Mouse (Mus musculus) midbrain, postnatal 0 days (tissue): ENCODE data around the gene Usp13. TPM values are rescaled to one million over a fixed set of nuclear protein-coding genes. Genes with fewer than 3 reads are reported as not detected.

ENCODE experiments used
- ATAC-seq: fragments of 200-750 bp; cut with Nextera tagmentation; 2 replicates; pipeline ENCODE4 v1.8.0; 2017; ENCODE audit warnings: moderate number of reproducible peaks, mild to moderate bottlenecking, moderate TSS enrichment, moderate library complexity; ENCODE audit not compliant: low FRiP score
- DNase-seq: peaks from one replicate; pipeline ENCODE4 v3.0.0-alpha.2; 2015; ENCODE audit warnings: low spot score
- H3K27ac ChIP-seq: fragments of 300-500 bp; sonication (generic); 2 replicates; pipeline ENCODE4 v1.5.1; 2014; ENCODE audit warnings: low read depth, mild to moderate bottlenecking, low read length, mixed read lengths
- H3K27me3 ChIP-seq: fragments of 300-500 bp; sonication (generic); 2 replicates; pipeline ENCODE4 v1.6.1; 2014; ENCODE audit warnings: low read length, control low read depth, mixed read lengths; ENCODE audit not compliant: insufficient read depth
- H3K36me3 ChIP-seq: fragments of 300-500 bp; sonication (generic); 2 replicates; pipeline ENCODE4 v1.6.1; 2014; ENCODE audit warnings: low read length, control low read depth, mixed read lengths; ENCODE audit not compliant: insufficient read depth
- H3K4me1 ChIP-seq: fragments of 300-500 bp; sonication (generic); 2 replicates; pipeline ENCODE4 v1.6.1; 2014; ENCODE audit warnings: mild to moderate bottlenecking, control low read depth, antibody characterized with exemption, low read length, mixed read lengths; ENCODE audit not compliant: insufficient read depth
- H3K4me2 ChIP-seq: fragments of 300-500 bp; sonication (generic); 2 replicates; pipeline ENCODE4 v1.6.1; 2014; ENCODE audit warnings: low read depth, mild to moderate bottlenecking, low read length, mixed read lengths; ENCODE audit not compliant: poor library complexity, severe bottlenecking
- H3K4me3 ChIP-seq: fragments of 300-500 bp; sonication (generic); 2 replicates; pipeline ENCODE4 v1.5.1; 2014; ENCODE audit warnings: low read depth, mild to moderate bottlenecking, low read length, moderate library complexity
- H3K9ac ChIP-seq: fragments of 300-500 bp; sonication (generic); replicated peaks from 2 replicates; pipeline ENCODE4 v1.6.1; 2014; ENCODE audit warnings: mild to moderate bottlenecking, low read length, moderate library complexity, mixed read lengths; ENCODE audit not compliant: poor library complexity, severe bottlenecking
- H3K9me3 ChIP-seq: fragments of 300-500 bp; sonication (generic); 2 replicates; pipeline ENCODE4 v1.6.1; 2016; ENCODE audit warnings: low read length, control low read depth
- CTCF ChIP-seq: IDR thresholded peaks from 2 replicates; pipeline ENCODE4 v1.5.1; 2016; ENCODE audit warnings: antibody characterized with exemption, mild to moderate bottlenecking
- WGBS: fragments of 180-500 bp; shearing (Covaris S2); extraction: QIAGEN DNeasy Blood & Tissue Kit; methylation state at CpG from one replicate; pipeline ENCODE4 v1.1.7; 2014; 5-methylcytosine and 5-hydroxymethylcytosine counted together
- polyA plus RNA-seq: library from polyadenylated mRNA; unstranded; fragments of >200 nt; fragmentation: Nextera tagmentation; extraction: Ambion mirVana; gene quantifications from 2 replicates; pipeline ENCODE4 v1.2.1, GENCODE M21; 2015
- total RNA-seq: library from RNA; depleted of rRNA; stranded (reverse); fragments of >200 nt; gene quantifications from 2 replicates; pipeline ENCODE4 v1.2.3, GENCODE M21; 2014

The Usp13 gene
- total and polyA plus RNA-seq, 2 experiments from 2014 or later, result 14.6 TPM

DNA sequence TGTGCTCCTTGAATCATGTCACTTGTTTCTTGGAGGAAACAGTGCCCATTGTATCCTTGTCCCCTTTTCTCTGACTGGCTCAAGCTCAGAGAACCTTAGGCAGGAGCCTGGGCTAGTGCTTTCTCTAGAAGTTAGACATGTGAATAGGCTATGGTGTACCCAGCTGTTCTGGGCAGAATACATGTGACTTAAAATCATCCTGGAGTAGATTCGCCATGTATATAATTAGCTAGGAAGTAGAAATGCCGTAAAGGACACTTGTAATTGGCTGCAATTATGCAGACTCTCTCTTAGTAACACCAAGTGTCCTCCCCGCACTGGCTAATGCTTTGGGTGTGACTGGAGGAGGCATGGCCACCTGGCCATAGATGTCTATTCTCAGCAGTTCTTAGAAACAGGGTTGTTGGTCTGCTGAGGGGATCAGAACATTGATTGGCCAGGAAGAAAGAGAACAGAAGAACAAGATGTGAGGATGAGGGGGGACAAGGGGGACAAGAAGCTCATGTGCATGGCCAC lies 8.7 kb downstream of the Usp13 start:
- no peak for TF ChIP-seq CTCF
- Histone ChIP-seq H3K4me1 (no peaks in the 10 kb centered on the region), H3K4me3 (no peak overlapping the region), H3K9ac (no peak overlapping the region), H3K36me3 (no peaks in the 10 kb centered on the region), H3K4me2 (no peak overlapping the region), H3K27ac (no peak overlapping the region), H3K27me3 (no peaks in the 10 kb centered on the region), H3K9me3 (no peaks in the 10 kb centered on the region)
- WGBS, result 94% methylated on average over 3 of the region's 3 CpGs
- no peak for DNase-seq
- ATAC-seq, result no peak

DNA sequence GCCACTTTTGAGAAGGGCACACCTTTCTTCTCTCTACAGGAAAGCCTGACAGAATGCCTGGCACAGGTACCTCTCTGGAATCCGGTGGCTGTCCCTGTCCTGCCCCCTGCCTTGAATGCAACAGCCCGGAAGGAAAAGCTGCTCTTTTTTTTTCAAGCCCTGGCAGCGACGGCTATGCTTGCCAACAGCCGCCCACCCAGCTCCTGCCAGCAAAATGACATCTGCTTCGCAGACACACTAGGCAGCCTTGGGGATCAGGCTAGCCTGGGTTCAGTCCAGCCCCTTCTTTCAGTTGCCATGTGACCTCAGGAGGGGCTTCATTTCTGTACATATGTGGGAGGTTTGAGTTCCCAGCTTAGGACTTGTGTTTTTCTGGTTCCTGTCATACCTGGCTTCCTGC lies 9.4 kb downstream of the Usp13 start:
- 60% methylated on average over 6 of the region's 6 CpGs for WGBS
- ATAC-seq, result 0 out of 2 replicates have a peak, but pooled peaks have one; percentile 42
- H3K27me3 ChIP-seq, result no peaks in the 10 kb centered on the region
- H3K4me3 ChIP-seq, result no peak overlapping the region
- TF ChIP-seq CTCF, result no peak
- no peak overlapping the region for H3K9ac ChIP-seq
- no peak overlapping the region for H3K27ac ChIP-seq
- H3K9me3 ChIP-seq, result no peaks in the 10 kb centered on the region
- no peaks in the 10 kb centered on the region for H3K36me3 ChIP-seq
- no peaks in the 10 kb centered on the region for H3K4me1 ChIP-seq
- H3K4me2 ChIP-seq, result no peak overlapping the region
- DNase-seq, result peak; percentile 70

DNA sequence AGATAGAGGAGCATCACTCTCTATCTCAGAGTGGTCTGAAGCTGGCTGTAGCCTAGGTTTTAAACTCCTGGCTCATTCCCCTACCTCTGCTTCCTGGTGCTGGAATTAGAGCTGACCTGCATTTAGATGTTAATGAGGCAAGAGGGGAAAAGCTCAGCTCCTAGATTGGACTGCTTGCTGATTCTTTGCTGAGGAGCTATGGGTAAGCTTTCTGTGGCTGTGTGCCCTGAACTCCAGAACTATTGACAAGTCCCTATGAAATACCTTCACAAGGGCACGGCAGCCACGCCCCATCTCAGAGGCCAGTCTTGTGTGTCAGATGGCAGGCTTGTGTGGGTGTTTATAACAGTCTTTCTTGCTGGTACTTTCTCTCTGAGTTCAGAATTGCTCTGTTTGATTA lies 16.5 kb downstream of the Usp13 start:
- Histone ChIP-seq H3K4me2 (no peak overlapping the region), H3K27me3 (no peaks in the 10 kb centered on the region), H3K4me1 (no peaks in the 10 kb centered on the region), H3K9ac (no peak overlapping the region), H3K27ac (no peak overlapping the region), H3K4me3 (no peak overlapping the region), H3K9me3 (no peaks in the 10 kb centered on the region), H3K36me3 (0 out of 2 replicates have a peak, but pooled peaks cover 6% of the 10 kb centered on the region)
- ATAC-seq, result no peak
- WGBS, result 51% methylated on average over 2 of the region's 2 CpGs
- no peak for TF ChIP-seq CTCF
- DNase-seq, result no peak

DNA sequence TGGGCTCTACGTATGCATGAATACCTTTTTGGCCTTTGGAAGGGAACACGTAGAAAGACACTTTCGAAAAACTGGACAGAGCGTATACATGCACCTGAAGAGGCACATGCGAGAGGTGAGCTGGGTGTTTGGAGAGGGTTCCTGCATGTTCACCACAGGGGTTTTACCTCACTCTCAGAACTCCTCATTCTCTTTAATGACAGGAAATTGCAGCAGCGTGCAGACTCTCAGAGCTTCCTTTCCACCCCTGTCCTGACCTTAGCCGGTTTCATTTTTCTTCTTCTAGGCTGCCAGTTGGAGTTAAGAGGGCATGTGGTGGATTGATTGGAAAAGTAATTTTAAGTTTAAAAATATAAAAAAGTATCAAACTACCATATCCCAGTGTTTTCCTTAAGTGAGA lies 20.5 kb downstream of the Usp13 start:
- Histone ChIP-seq H3K27ac (no peak overlapping the region), H3K9ac (no peak overlapping the region), H3K36me3 (peaks cover 15% of the 10 kb centered on the region; the same call in 1 of the 2 replicates), H3K4me2 (no peak overlapping the region), H3K9me3 (no peaks in the 10 kb centered on the region), H3K4me3 (no peak overlapping the region), H3K27me3 (no peaks in the 10 kb centered on the region), H3K4me1 (no peaks in the 10 kb centered on the region)
- WGBS, result 92% methylated on average over 7 of the region's 7 CpGs
- DNase-seq (no peak), ATAC-seq (no peak)
- TF ChIP-seq CTCF, result no peak

DNA sequence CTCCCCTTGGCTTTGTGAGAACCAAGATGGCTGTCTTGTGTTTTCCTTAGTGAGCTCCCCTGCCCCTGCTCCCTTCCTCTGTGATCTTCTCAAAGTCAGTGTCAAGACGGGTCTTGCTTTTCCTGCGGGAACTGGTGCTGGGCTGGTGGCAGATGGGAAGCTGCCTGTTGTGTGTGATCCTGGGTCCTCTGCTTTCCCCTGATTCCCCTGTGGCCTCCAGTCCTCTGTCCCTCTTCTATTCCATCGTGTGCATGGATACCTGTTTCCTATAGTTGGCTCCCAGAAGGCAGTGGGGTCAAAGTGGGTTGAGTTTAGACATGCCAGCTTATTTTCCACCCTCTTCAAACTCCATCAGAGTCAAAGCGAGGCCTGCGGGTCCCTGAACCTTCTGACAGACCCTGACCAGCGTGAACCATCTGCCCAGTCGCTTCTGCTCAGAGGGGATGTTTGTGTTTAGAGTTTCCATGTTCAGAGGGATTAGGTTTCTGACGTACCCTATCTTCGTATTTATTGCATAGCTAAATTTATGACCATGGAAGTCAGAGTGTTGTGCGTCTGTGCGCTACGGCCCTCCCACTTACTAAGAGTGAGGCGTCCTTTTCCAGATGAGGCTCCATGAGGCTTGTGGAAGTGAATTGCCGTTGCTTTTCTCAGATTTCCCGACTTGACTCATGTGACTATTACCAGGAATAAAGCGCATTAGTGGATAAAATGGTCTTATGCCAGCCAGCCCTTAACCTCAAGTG lies 39.2 kb downstream of the Usp13 start:
- Histone ChIP-seq H3K36me3 (0 out of 2 replicates have a peak, but pooled peaks cover 3% of the 10 kb centered on the region), H3K4me1 (no peaks in the 10 kb centered on the region), H3K9me3 (no peaks in the 10 kb centered on the region), H3K27ac (no peak overlapping the region), H3K9ac (no peak overlapping the region), H3K4me2 (no peak overlapping the region), H3K27me3 (no peaks in the 10 kb centered on the region), H3K4me3 (no peak overlapping the region)
- ATAC-seq (no peak), DNase-seq (no peak)
- 87% methylated on average over 16 of the region's 16 CpGs for WGBS
- no peak for TF ChIP-seq CTCF

DNA sequence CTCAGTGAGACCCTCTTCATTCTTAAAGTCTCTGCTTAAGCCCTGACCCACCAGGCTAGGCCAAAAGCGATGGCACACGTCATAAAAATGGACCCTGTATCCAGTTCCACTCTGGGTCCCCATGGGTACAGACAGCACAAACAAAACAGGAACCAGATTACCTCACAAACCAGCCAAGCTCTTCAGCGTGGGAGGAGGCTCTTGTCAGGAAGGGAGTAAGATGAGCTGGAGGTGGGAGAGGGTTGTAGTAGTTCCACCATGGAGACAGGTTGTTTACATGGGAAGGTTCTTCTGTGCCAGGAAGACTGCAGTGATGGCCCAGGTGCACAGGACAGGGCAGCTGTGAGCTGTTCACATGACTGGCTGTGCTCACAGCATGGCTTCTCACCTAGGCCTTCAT lies 53.7 kb downstream of the Usp13 start:
- no peak for DNase-seq
- Histone ChIP-seq H3K4me3 (no peak overlapping the region), H3K9me3 (no peaks in the 10 kb centered on the region), H3K27me3 (no peaks in the 10 kb centered on the region), H3K4me2 (no peak overlapping the region), H3K4me1 (no peaks in the 10 kb centered on the region), H3K27ac (no peak overlapping the region), H3K36me3 (peaks cover 5% of the 10 kb centered on the region), H3K9ac (no peak overlapping the region)
- 96% methylated on average over 3 of the region's 3 CpGs for WGBS
- TF ChIP-seq CTCF, result no peak
- no peak for ATAC-seq
